Mouse (Mus musculus): ENCODE measurements around the gene Cenpt. TPM values are rescaled to one million over a fixed set of nuclear protein-coding genes. Genes with fewer than 3 reads are reported as not detected.
"Not testable (repeated sequence)": the region's sequence is repeated elsewhere in the genome, so short reads cannot be mapped to it uniquely, and the experiment has no call there.

Gene Cenpt
- total RNA-seq, 2 experiments from 2014 or later, result 0.93 to 0.98 TPM

GRCm38 (mm10) chr8:105854715-105855216, 1.7 kb upstream of the Cenpt start, which contains the start of gene Thap11:
Gene Thap11 (plus strand): TSS chr8:105855132.
- peak; percentile 94 for DNase-seq (ENCODE audit: low spot score)

GRCm38 (mm10) chr8:105854303-105854702, 1.2 kb upstream of the Cenpt start:
- DNase-seq (ENCODE audit: low spot score), result no peak

GRCm38 (mm10) chr8:105852146-105852729, 840 bp downstream of the Cenpt start:
- no peak for DNase-seq (ENCODE audit: low spot score)

GRCm38 (mm10) chr8:105851651-105852143, 1.4 kb downstream of the Cenpt start:
- peak; percentile 92 for DNase-seq (ENCODE audit: low spot score)

DNA sequence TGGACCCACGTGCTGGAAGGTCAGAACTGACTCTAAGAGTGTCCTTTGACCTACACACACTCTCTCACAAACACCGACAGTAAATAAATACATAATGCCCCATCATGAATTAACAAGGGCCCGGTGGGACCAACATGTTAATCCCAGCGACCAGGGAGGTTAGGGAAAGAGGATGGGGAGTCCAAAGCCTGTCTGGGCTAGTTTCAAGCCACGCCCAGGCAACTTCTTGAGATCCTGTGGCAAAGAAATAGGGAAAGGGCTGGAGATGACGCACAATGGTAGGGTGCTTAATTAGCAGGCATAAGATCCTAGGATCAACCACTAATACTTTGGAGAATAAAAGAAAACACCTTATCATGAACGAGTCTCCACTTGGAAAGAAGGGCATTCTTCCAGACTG, 2.5 kb downstream of the Cenpt start:
- no peak for DNase-seq (ENCODE audit: low spot score)

DNA sequence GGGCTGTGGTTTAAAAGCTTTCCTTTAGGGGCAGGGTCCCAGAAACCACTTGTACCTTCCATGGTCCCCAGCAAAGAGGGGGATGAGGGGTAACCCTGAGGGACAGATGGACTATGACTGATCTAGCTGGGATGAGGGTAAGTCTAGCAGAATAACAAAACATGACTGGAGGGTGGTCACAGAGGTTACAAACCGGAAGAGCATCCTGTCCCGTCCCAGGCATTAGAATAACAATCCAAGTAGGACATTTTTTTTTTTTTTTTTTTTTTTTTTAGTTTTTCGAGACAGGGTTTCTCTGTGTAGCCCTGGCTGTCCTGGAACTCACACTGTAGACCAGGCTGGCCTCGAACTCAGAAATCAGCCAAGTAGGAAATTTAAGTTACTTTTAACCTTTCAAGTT, 3.1 kb downstream of the Cenpt start:
- no peak for DNase-seq (ENCODE audit: low spot score)

- no peak for DNase-seq (ENCODE audit: low spot score)
Observed at GRCm38 (mm10) chr8:105846678-105847077, 6.4 kb downstream of the Cenpt start.

GRCm38 (mm10) chr8:105839209-105839608, 13.9 kb downstream of the Cenpt start:
- DNase-seq (ENCODE audit: low spot score), result no peak

DNA sequence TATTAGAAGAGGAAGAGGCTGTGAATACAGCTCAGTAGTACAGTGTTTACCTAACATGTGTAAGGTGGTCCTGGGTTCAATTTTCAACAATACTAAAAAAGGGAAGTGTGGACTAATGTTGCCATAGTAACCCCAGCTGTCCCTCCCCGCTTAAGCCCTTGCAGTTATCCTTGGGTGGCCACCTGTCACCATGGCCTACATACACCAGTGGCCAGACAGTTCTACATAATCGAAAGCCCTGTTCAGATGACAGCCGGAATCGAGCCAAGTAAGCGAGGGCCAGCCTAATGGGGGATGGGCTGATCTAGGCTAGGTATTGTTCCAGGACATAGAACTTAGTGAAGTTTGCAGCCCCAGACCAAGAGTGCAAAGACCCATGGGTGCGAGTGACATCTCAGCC, 16.1 kb downstream of the Cenpt start:
- no peak for DNase-seq (ENCODE audit: low spot score)

DNA sequence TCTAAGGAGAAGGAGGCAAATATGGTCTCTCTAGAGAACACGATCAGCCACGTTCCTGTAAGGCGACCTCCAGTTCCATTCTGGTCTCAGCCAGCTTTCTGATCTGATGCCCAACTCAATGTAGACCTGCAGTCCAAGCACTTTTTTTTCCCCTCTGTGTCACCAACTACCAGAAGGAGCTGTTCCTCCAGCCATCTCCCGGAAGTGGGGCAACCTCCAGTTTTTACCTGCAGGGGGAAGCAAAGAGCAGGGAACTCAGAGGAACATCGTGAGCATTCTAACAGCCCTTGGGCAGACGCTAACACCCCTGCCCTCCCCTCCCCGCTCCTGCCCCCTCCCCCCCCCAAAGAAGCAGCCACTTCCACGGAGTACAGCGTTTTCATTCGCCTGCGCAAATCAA, 17.8 kb downstream of the Cenpt start:
- DNase-seq (ENCODE audit: low spot score), result peak; percentile 92

DNA sequence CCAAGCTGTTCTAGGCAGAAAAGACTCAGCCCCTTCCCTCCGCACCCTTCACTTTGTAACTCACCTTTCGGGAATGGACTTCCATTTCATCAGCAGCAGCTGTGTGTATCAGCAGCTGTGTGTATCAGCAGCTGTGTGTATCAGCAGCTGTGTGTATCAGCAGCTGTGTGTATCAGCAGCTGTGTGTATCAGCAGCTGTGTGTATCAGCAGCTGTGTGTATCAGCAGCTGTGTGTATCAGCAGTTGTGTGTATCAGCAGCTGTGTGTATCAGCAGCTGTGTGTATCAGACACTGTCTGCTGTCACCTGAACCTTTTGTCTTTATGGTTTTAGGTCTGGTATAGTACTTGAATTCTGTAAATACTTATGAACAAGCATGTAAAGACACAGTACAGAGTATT, 19.3 kb downstream of the Cenpt start:
- not testable (repeated sequence) for DNase-seq (ENCODE audit: low spot score)

GRCm38 (mm10) chr8:105826861-105827848, 25.9 kb downstream of the Cenpt start, which contains the start of the genes Ranbp10 and Tsnaxip1:
Gene Ranbp10 (minus strand): TSS chr8:105827350.
Gene Tsnaxip1 (plus strand): TSS chr8:105827731.
- DNase-seq (ENCODE audit: low spot score), result peak; percentile 98

DNA sequence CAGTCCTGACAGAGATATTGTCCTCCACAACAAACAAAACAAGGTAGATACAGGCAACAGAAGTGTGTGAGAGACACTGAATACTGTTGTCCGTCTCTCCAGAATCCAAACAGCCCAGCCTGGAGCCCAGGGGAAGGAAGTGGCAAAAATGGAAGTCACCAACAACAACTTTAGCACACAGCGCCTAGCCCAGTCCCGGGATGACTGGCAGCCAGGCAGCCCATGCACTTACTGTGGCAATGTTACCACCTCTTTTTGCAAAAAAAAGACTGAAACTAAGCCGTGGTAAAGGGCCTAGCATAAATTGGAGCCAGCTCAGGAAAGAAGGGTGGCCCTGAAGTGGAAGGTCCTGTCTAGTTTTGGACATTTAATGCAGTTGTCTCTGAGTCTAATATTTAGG, 26.7 kb downstream of the Cenpt start:
- no peak for DNase-seq (ENCODE audit: low spot score)

- DNase-seq (ENCODE audit: low spot score), result no peak
Observed at GRCm38 (mm10) chr8:105825506-105825905, 27.6 kb downstream of the Cenpt start.

- DNase-seq (ENCODE audit: low spot score), result peak; percentile 85
Observed at GRCm38 (mm10) chr8:105820925-105821324, 32.2 kb downstream of the Cenpt start.

DNA sequence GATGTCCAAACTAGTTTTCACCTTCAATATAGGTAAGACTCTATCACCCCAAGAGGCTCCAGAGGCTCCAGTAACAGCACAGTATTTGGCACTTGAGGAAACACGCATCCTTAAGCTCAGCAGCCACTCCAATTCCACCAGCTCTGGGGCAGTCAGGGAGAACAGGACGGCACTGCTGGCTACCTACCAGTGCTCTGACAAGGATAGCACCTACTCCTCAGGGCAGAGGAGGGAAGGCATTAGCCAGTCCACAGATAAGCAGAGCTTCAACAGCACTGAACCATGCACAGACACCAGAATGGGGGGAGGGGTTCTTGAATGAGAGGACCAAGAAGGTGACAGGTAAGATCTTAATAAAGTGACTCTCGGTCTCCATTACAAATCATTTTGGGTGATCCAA, 33.4 kb downstream of the Cenpt start:
- DNase-seq (ENCODE audit: low spot score), result no peak

- DNase-seq (ENCODE audit: low spot score), result no peak
Observed at GRCm38 (mm10) chr8:105813241-105813640, 39.8 kb downstream of the Cenpt start.

GRCm38 (mm10) chr8:105812511-105812910, 40.6 kb downstream of the Cenpt start:
- DNase-seq (ENCODE audit: low spot score), result no peak

- DNase-seq (ENCODE audit: low spot score), result no peak
Observed at GRCm38 (mm10) chr8:105811543-105811942, 41.5 kb downstream of the Cenpt start.

GRCm38 (mm10) chr8:105811061-105811460, 42.0 kb downstream of the Cenpt start:
- DNase-seq (ENCODE audit: low spot score), result no peak

DNA sequence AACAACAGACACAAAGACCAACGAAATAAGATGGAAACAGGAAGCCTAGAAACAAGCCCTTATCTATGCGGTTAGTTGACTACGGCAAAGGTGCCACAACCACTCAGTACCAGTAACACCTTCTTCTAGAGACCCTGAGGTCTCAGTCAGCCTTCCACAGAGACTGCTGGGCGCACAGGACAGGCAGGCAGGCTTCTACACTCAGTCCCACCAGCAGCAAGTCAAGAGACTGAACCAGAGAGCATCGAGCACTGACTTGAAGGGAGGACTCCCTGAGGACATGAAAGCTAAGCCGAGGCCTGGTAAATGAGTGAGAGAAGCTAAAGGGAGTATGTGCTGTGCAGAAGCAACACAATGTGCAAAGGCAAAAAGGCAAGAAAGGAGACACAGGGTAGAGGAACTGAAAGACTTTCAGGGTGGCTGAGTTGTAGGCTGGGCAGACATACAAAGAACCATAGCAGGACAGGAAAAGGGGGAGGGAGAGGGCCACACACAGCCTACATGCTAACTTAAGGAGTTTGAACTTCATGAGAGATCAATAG, 42.8 kb downstream of the Cenpt start:
- no peak for DNase-seq (ENCODE audit: low spot score)

GRCm38 (mm10) chr8:105808480-105808879, 44.6 kb downstream of the Cenpt start:
- DNase-seq (ENCODE audit: low spot score), result peak; percentile 68

Data from gastrocnemius, adult 18-20 months (tissue).